Mouse (Mus musculus): ENCODE results near the gene B230118H07Rik. TPM values are rescaled to one million over a fixed set of nuclear protein-coding genes. Genes with fewer than 3 reads are reported as not detected.
A peak's percentile ranks its signal among the peaks of the same experiment; 100 is the strongest.

B230118H07Rik gene
- polyA plus RNA-seq, 1 experiment from 2014 or later, result 46.4 TPM

- Histone ChIP-seq H3K9me3 (ENCODE audit: control insufficient read depth, low read length) (no peaks in the 10 kb centered on the region), H3K27me3 (replicated peaks; ENCODE audit: control insufficient read depth, insufficient read depth, low read length) (no peaks in the 10 kb centered on the region), H3K4me2 (ENCODE audit: low read depth, low read length) (no peak overlapping the region), H3K4me1 (ENCODE audit: control insufficient read depth, insufficient read depth, low read length) (no peaks in the 10 kb centered on the region), H3K4me3 (ENCODE audit: low read length) (no peak overlapping the region), H3K27ac (ENCODE audit: low read length) (no peak overlapping the region), H3K9ac (ENCODE audit: low read depth, low read length) (no peak overlapping the region), H3K36me3 (ENCODE audit: control insufficient read depth, insufficient read depth, low read length) (no peaks in the 10 kb centered on the region)
- 89% methylated on average over 2 of the region's 2 CpGs for WGBS
- no peak for ATAC-seq
These were observed 26.3 kb downstream of the B230118H07Rik start for GRCm38 (mm10) chr2:101623042-101623441.

GRCm38 (mm10) chr2:101621611-101622010 lies 27.7 kb downstream of the B230118H07Rik start:
- no peaks in the 10 kb centered on the region for H3K36me3 ChIP-seq (ENCODE audit: control insufficient read depth, insufficient read depth, low read length)
- H3K9ac ChIP-seq (ENCODE audit: low read depth, low read length), result no peak overlapping the region
- WGBS, result 78% methylated on average over 7 of the region's 7 CpGs
- no peaks in the 10 kb centered on the region for H3K9me3 ChIP-seq (ENCODE audit: control insufficient read depth, low read length)
- no peak overlapping the region for H3K27ac ChIP-seq (ENCODE audit: low read length)
- H3K27me3 ChIP-seq (replicated peaks; ENCODE audit: control insufficient read depth, insufficient read depth, low read length), result no peaks in the 10 kb centered on the region
- no peaks in the 10 kb centered on the region for H3K4me1 ChIP-seq (ENCODE audit: control insufficient read depth, insufficient read depth, low read length)
- H3K4me3 ChIP-seq (ENCODE audit: low read length), result no peak overlapping the region
- H3K4me2 ChIP-seq (ENCODE audit: low read depth, low read length), result no peak overlapping the region
- no peak for ATAC-seq

- Histone ChIP-seq H3K27ac (ENCODE audit: low read length) (no peak overlapping the region), H3K4me3 (ENCODE audit: low read length) (no peak overlapping the region), H3K9me3 (ENCODE audit: control insufficient read depth, low read length) (no peaks in the 10 kb centered on the region), H3K36me3 (ENCODE audit: control insufficient read depth, insufficient read depth, low read length) (no peaks in the 10 kb centered on the region), H3K9ac (ENCODE audit: low read depth, low read length) (no peak overlapping the region), H3K27me3 (replicated peaks; ENCODE audit: control insufficient read depth, insufficient read depth, low read length) (no peaks in the 10 kb centered on the region), H3K4me1 (ENCODE audit: control insufficient read depth, insufficient read depth, low read length) (no peaks in the 10 kb centered on the region), H3K4me2 (ENCODE audit: low read depth, low read length) (no peak overlapping the region)
- 63% methylated on average over 3 of the region's 3 CpGs for WGBS
- no peak for ATAC-seq
These were observed 28.4 kb downstream of the B230118H07Rik start for GRCm38 (mm10) chr2:101620899-101621298.

- no peaks in the 10 kb centered on the region for H3K9me3 ChIP-seq (ENCODE audit: control insufficient read depth, low read length)
- no peaks in the 10 kb centered on the region for H3K27me3 ChIP-seq (replicated peaks; ENCODE audit: control insufficient read depth, insufficient read depth, low read length)
- H3K4me2 ChIP-seq (ENCODE audit: low read depth, low read length), result no peak overlapping the region
- no peaks in the 10 kb centered on the region for H3K36me3 ChIP-seq (ENCODE audit: control insufficient read depth, insufficient read depth, low read length)
- no peak overlapping the region for H3K4me3 ChIP-seq (ENCODE audit: low read length)
- H3K4me1 ChIP-seq (ENCODE audit: control insufficient read depth, insufficient read depth, low read length), result no peaks in the 10 kb centered on the region
- 85% methylated on average over 4 of the region's 4 CpGs for WGBS
- no peak overlapping the region for H3K27ac ChIP-seq (ENCODE audit: low read length)
- no peak overlapping the region for H3K9ac ChIP-seq (ENCODE audit: low read depth, low read length)
- no peak for ATAC-seq
These were observed 31.0 kb downstream of the B230118H07Rik start for GRCm38 (mm10) chr2:101618373-101618772.

GRCm38 (mm10) chr2:101615464-101616305 lies 33.6 kb downstream of the B230118H07Rik start:
- 66% methylated on average over 10 of the region's 10 CpGs for WGBS
- no peaks in the 10 kb centered on the region for H3K27me3 ChIP-seq (replicated peaks; ENCODE audit: control insufficient read depth, insufficient read depth, low read length)
- no peaks in the 10 kb centered on the region for H3K4me1 ChIP-seq (ENCODE audit: control insufficient read depth, insufficient read depth, low read length)
- H3K36me3 ChIP-seq (ENCODE audit: control insufficient read depth, insufficient read depth, low read length), result no peaks in the 10 kb centered on the region
- no peak for ATAC-seq
- no peak overlapping the region for H3K27ac ChIP-seq (ENCODE audit: low read length)
- no peak overlapping the region for H3K4me2 ChIP-seq (ENCODE audit: low read depth, low read length)
- no peak overlapping the region for H3K4me3 ChIP-seq (ENCODE audit: low read length)
- H3K9me3 ChIP-seq (ENCODE audit: control insufficient read depth, low read length), result no peaks in the 10 kb centered on the region
- no peak overlapping the region for H3K9ac ChIP-seq (ENCODE audit: low read depth, low read length)

GRCm38 (mm10) chr2:101610861-101611260 lies 38.5 kb downstream of the B230118H07Rik start:
- WGBS, result 87% methylated on average over 3 of the region's 3 CpGs
- Histone ChIP-seq H3K4me1 (ENCODE audit: control insufficient read depth, insufficient read depth, low read length) (no peaks in the 10 kb centered on the region), H3K4me3 (ENCODE audit: low read length) (no peak overlapping the region), H3K9ac (ENCODE audit: low read depth, low read length) (no peak overlapping the region), H3K27ac (ENCODE audit: low read length) (no peak overlapping the region), H3K4me2 (ENCODE audit: low read depth, low read length) (no peak overlapping the region), H3K27me3 (replicated peaks; ENCODE audit: control insufficient read depth, insufficient read depth, low read length) (no peaks in the 10 kb centered on the region), H3K36me3 (ENCODE audit: control insufficient read depth, insufficient read depth, low read length) (no peaks in the 10 kb centered on the region), H3K9me3 (ENCODE audit: control insufficient read depth, low read length) (no peaks in the 10 kb centered on the region)
- no peak for ATAC-seq

- no peak for ATAC-seq
- whole genome bisulfite sequencing, result 72% methylated on average over 7 of the region's 7 CpGs
- Histone ChIP-seq H3K4me3 (ENCODE audit: low read length) (no peak overlapping the region), H3K4me2 (ENCODE audit: low read depth, low read length) (no peak overlapping the region), H3K27me3 (replicated peaks; ENCODE audit: control insufficient read depth, insufficient read depth, low read length) (no peaks in the 10 kb centered on the region), H3K9me3 (ENCODE audit: control insufficient read depth, low read length) (no peaks in the 10 kb centered on the region), H3K36me3 (ENCODE audit: control insufficient read depth, insufficient read depth, low read length) (no peaks in the 10 kb centered on the region), H3K4me1 (ENCODE audit: control insufficient read depth, insufficient read depth, low read length) (no peaks in the 10 kb centered on the region), H3K9ac (ENCODE audit: low read depth, low read length) (no peak overlapping the region), H3K27ac (ENCODE audit: low read length) (no peak overlapping the region)
These were observed 41.0 kb downstream of the B230118H07Rik start for GRCm38 (mm10) chr2:101608232-101608894.

- Histone ChIP-seq H3K9ac (ENCODE audit: low read depth, low read length) (no peak overlapping the region), H3K9me3 (ENCODE audit: control insufficient read depth, low read length) (no peaks in the 10 kb centered on the region), H3K36me3 (ENCODE audit: control insufficient read depth, insufficient read depth, low read length) (no peaks in the 10 kb centered on the region), H3K4me1 (ENCODE audit: control insufficient read depth, insufficient read depth, low read length) (no peaks in the 10 kb centered on the region), H3K4me2 (ENCODE audit: low read depth, low read length) (no peak overlapping the region), H3K4me3 (ENCODE audit: low read length) (no peak overlapping the region), H3K27ac (ENCODE audit: low read length) (no peak overlapping the region), H3K27me3 (replicated peaks; ENCODE audit: control insufficient read depth, insufficient read depth, low read length) (no peaks in the 10 kb centered on the region)
- no peak for ATAC-seq
- WGBS, result 88% methylated on average over 1 of the region's 1 CpGs
These were observed 46.2 kb downstream of the B230118H07Rik start for GRCm38 (mm10) chr2:101603099-101603498.

GRCm38 (mm10) chr2:101600703-101601102 lies 48.6 kb downstream of the B230118H07Rik start:
- Histone ChIP-seq H3K4me1 (ENCODE audit: control insufficient read depth, insufficient read depth, low read length) (no peaks in the 10 kb centered on the region), H3K4me2 (ENCODE audit: low read depth, low read length) (no peak overlapping the region), H3K36me3 (ENCODE audit: control insufficient read depth, insufficient read depth, low read length) (no peaks in the 10 kb centered on the region), H3K27me3 (replicated peaks; ENCODE audit: control insufficient read depth, insufficient read depth, low read length) (no peaks in the 10 kb centered on the region), H3K9ac (ENCODE audit: low read depth, low read length) (no peak overlapping the region), H3K27ac (ENCODE audit: low read length) (0 out of 2 replicates have a peak overlapping the region, but pooled peaks have one; percentile 9), H3K9me3 (ENCODE audit: control insufficient read depth, low read length) (no peaks in the 10 kb centered on the region), H3K4me3 (ENCODE audit: low read length) (no peak overlapping the region)
- WGBS, result 35% methylated on average over 8 of the region's 8 CpGs
- ATAC-seq, result no peak

All from intestine, embryonic 16.5 days (tissue).